Mouse (Mus musculus): ENCODE data around the gene Pitpnm2. TPM values are rescaled to one million over a fixed set of nuclear protein-coding genes. Genes with fewer than 3 reads are reported as not detected.
A peak's percentile ranks its signal among the peaks of the same experiment; 100 is the strongest.

Pitpnm2 gene
- total RNA-seq, 1 experiment from 2014 or later = 14.3 TPM

GRCm38 (mm10) chr5:124252580-124253320 lies 3.2 kb upstream of the Pitpnm2 start:
- no peak for ATAC-seq (replicated peaks in 1 of 2; ENCODE audit: insufficient read depth in 1 of 2, low FRiP score in 2 of 2, low TSS enrichment in 1 of 2, low read depth in 1 of 2, poor library complexity in 2 of 2, severe bottlenecking in 2 of 2)

GRCm38 (mm10) chr5:124251070-124251469 lies 1.5 kb upstream of the Pitpnm2 start:
- no peak for ATAC-seq (replicated peaks in 1 of 2; ENCODE audit: insufficient read depth in 1 of 2, low FRiP score in 2 of 2, low TSS enrichment in 1 of 2, low read depth in 1 of 2, poor library complexity in 2 of 2, severe bottlenecking in 2 of 2)

GRCm38 (mm10) chr5:124248845-124249613 lies 531 bp downstream of the Pitpnm2 start:
- ATAC-seq (replicated peaks in 1 of 2; ENCODE audit: insufficient read depth in 1 of 2, low FRiP score in 2 of 2, low TSS enrichment in 1 of 2, low read depth in 1 of 2, poor library complexity in 2 of 2, severe bottlenecking in 2 of 2) = no peak; a peak in 1 of 4 replicates

- ATAC-seq (replicated peaks in 1 of 2; ENCODE audit: insufficient read depth in 1 of 2, low FRiP score in 2 of 2, low TSS enrichment in 1 of 2, low read depth in 1 of 2, poor library complexity in 2 of 2, severe bottlenecking in 2 of 2) = no peak
These were observed 1.5 kb downstream of the Pitpnm2 start for GRCm38 (mm10) chr5:124247986-124248626.

GRCm38 (mm10) chr5:124247296-124247695 lies 2.3 kb downstream of the Pitpnm2 start:
- no peak for ATAC-seq (replicated peaks in 1 of 2; ENCODE audit: insufficient read depth in 1 of 2, low FRiP score in 2 of 2, low TSS enrichment in 1 of 2, low read depth in 1 of 2, poor library complexity in 2 of 2, severe bottlenecking in 2 of 2)

GRCm38 (mm10) chr5:124244885-124245284 lies 4.7 kb downstream of the Pitpnm2 start:
- no peak for ATAC-seq (replicated peaks in 1 of 2; ENCODE audit: insufficient read depth in 1 of 2, low FRiP score in 2 of 2, low TSS enrichment in 1 of 2, low read depth in 1 of 2, poor library complexity in 2 of 2, severe bottlenecking in 2 of 2)

GRCm38 (mm10) chr5:124244449-124244848 lies 5.1 kb downstream of the Pitpnm2 start:
- ATAC-seq (replicated peaks in 1 of 2; ENCODE audit: insufficient read depth in 1 of 2, low FRiP score in 2 of 2, low TSS enrichment in 1 of 2, low read depth in 1 of 2, poor library complexity in 2 of 2, severe bottlenecking in 2 of 2) = no peak

GRCm38 (mm10) chr5:124243236-124243901 lies 6.2 kb downstream of the Pitpnm2 start:
- no peak for ATAC-seq (replicated peaks in 1 of 2; ENCODE audit: insufficient read depth in 1 of 2, low FRiP score in 2 of 2, low TSS enrichment in 1 of 2, low read depth in 1 of 2, poor library complexity in 2 of 2, severe bottlenecking in 2 of 2)

GRCm38 (mm10) chr5:124241686-124242444 lies 7.7 kb downstream of the Pitpnm2 start:
- ATAC-seq (replicated peaks in 1 of 2; ENCODE audit: insufficient read depth in 1 of 2, low FRiP score in 2 of 2, low TSS enrichment in 1 of 2, low read depth in 1 of 2, poor library complexity in 2 of 2, severe bottlenecking in 2 of 2) = peak in 1 of 2 experiments; percentile 53; a peak in 1 of 4 replicates

- ATAC-seq (replicated peaks in 1 of 2; ENCODE audit: insufficient read depth in 1 of 2, low FRiP score in 2 of 2, low TSS enrichment in 1 of 2, low read depth in 1 of 2, poor library complexity in 2 of 2, severe bottlenecking in 2 of 2) = no peak
These were observed 8.5 kb downstream of the Pitpnm2 start for GRCm38 (mm10) chr5:124240841-124241685.

- no peak for ATAC-seq (replicated peaks in 1 of 2; ENCODE audit: insufficient read depth in 1 of 2, low FRiP score in 2 of 2, low TSS enrichment in 1 of 2, low read depth in 1 of 2, poor library complexity in 2 of 2, severe bottlenecking in 2 of 2)
These were observed 13.4 kb downstream of the Pitpnm2 start for GRCm38 (mm10) chr5:124236180-124236579.

- ATAC-seq (replicated peaks in 1 of 2; ENCODE audit: insufficient read depth in 1 of 2, low FRiP score in 2 of 2, low TSS enrichment in 1 of 2, low read depth in 1 of 2, poor library complexity in 2 of 2, severe bottlenecking in 2 of 2) = no peak
These were observed 14.8 kb downstream of the Pitpnm2 start for GRCm38 (mm10) chr5:124234778-124235177.

GRCm38 (mm10) chr5:124233874-124234661 lies 15.5 kb downstream of the Pitpnm2 start:
- ATAC-seq (replicated peaks in 1 of 2; ENCODE audit: insufficient read depth in 1 of 2, low FRiP score in 2 of 2, low TSS enrichment in 1 of 2, low read depth in 1 of 2, poor library complexity in 2 of 2, severe bottlenecking in 2 of 2) = no peak

- no peak for ATAC-seq (replicated peaks in 1 of 2; ENCODE audit: insufficient read depth in 1 of 2, low FRiP score in 2 of 2, low TSS enrichment in 1 of 2, low read depth in 1 of 2, poor library complexity in 2 of 2, severe bottlenecking in 2 of 2)
These were observed 16.5 kb downstream of the Pitpnm2 start for GRCm38 (mm10) chr5:124233144-124233465.

GRCm38 (mm10) chr5:124232360-124233143 lies 17.0 kb downstream of the Pitpnm2 start:
- ATAC-seq (replicated peaks in 1 of 2; ENCODE audit: insufficient read depth in 1 of 2, low FRiP score in 2 of 2, low TSS enrichment in 1 of 2, low read depth in 1 of 2, poor library complexity in 2 of 2, severe bottlenecking in 2 of 2) = no peak
